Mouse (Mus musculus) small intestine, adult 2 months (tissue): ENCODE data around the gene Ankrd13d.

Experiments
- CTCF ChIP-seq: fragments of 200-500 bp; IDR thresholded peaks from 2 replicates; pipeline ENCODE4 v1.5.1; 2012; ENCODE audit warnings: low read depth, mild to moderate bottlenecking, control low read depth, inconsistent platforms, low read length, moderate library complexity, mixed read lengths; ENCODE audit not compliant: insufficient replicate concordance, insufficient read length; ENCODE audit errors: extremely low read depth
- POLR2A ChIP-seq: fragments of 200-500 bp; IDR thresholded peaks from 2 replicates; pipeline ENCODE4 v1.6.1; 2012; ENCODE audit warnings: low read depth, mild to moderate bottlenecking, control low read depth, inconsistent platforms, low read length, moderate library complexity

DNA sequence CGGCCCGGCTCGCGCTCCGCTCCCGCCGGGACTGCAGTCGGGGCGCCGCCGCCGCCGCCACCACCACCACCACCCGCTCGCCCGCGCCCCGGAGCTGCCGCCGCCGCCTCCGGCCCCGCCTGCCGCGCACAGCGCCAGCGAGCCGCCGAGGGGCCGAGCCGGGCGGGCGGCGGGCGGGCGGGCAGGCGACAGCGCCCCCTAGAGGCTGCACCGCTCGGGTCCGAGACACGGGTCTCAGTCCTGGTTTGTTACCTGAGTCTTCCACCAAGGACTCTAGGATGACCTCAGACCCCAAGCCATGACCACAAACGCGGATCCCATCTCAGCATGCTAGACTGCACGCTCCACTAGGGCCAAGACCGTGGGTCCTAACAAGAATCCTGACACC, 23.2 kb upstream of the Ankrd13d start, which contains the start of gene Grk2:
- TF ChIP-seq CTCF, result peak; percentile 68
- TF ChIP-seq POLR2A, result no peak
